Mouse (Mus musculus) limb, embryonic 14.5 days (tissue): ENCODE results near the gene Txnip. TPM values are rescaled to one million over a fixed set of nuclear protein-coding genes. Genes with fewer than 3 reads are reported as not detected.

Experiments used
- ATAC-seq: fragments of 200-750 bp; cut with Nextera tagmentation; 2 replicates; pipeline ENCODE4 v1.8.0; 2017; ENCODE audit warnings: low read depth, moderate number of reproducible peaks, moderate TSS enrichment; ENCODE audit not compliant: low FRiP score
- DNase-seq: peaks from one replicate; pipeline ENCODE4 v3.0.0-alpha.2; 2015; ENCODE audit warnings: low spot score
- H3K27ac ChIP-seq: fragments of 300-500 bp; sonication (generic); replicated peaks from 2 replicates; pipeline ENCODE4 v1.5.1; 2014; ENCODE audit warnings: low read depth, mild to moderate bottlenecking, low read length, moderate library complexity, mixed read lengths
- H3K27me3 ChIP-seq: fragments of 300-500 bp; sonication (generic); 2 replicates; pipeline ENCODE4 v1.6.1; 2014; ENCODE audit warnings: low read length, mixed read lengths; ENCODE audit not compliant: control insufficient read depth, insufficient read depth
- H3K36me3 ChIP-seq: fragments of 300-500 bp; sonication (generic); 2 replicates; pipeline ENCODE4 v1.6.1; 2014; ENCODE audit warnings: mild to moderate bottlenecking, low read length, moderate library complexity, mixed read lengths; ENCODE audit not compliant: control insufficient read depth, insufficient read depth
- H3K4me1 ChIP-seq: fragments of 300-500 bp; sonication (generic); 2 replicates; pipeline ENCODE4 v1.6.1; 2014; ENCODE audit warnings: antibody characterized with exemption, low read length, mixed read lengths; ENCODE audit not compliant: control insufficient read depth, insufficient read depth
- H3K4me2 ChIP-seq: fragments of 300-500 bp; sonication (generic); replicated peaks from 2 replicates; pipeline ENCODE4 v1.6.1; 2014; ENCODE audit warnings: low read depth, mild to moderate bottlenecking, low read length, moderate library complexity; ENCODE audit not compliant: severe bottlenecking
- H3K4me3 ChIP-seq: fragments of 300-500 bp; sonication (generic); replicated peaks from 2 replicates; pipeline ENCODE4 v1.5.1; 2014; ENCODE audit warnings: low read length
- H3K9ac ChIP-seq: fragments of 300-500 bp; sonication (generic); 2 replicates; pipeline ENCODE4 v1.6.1; 2014; ENCODE audit warnings: mild to moderate bottlenecking, low read depth, low read length, moderate library complexity; ENCODE audit not compliant: severe bottlenecking
- H3K9me3 ChIP-seq: fragments of 300-500 bp; sonication (generic); 2 replicates; pipeline ENCODE4 v1.6.1; 2016; ENCODE audit warnings: low read length; ENCODE audit not compliant: control insufficient read depth
- POLR2A ChIP-seq: fragments of 200-500 bp; IDR thresholded peaks from 2 replicates; pipeline ENCODE4 v1.8.0; 2012; ENCODE audit warnings: inconsistent platforms, mild to moderate bottlenecking, moderate library complexity, borderline replicate concordance; ENCODE audit not compliant: insufficient read depth, insufficient read length; ENCODE audit errors: extremely low read depth
- WGBS: fragments of 180-500 bp; shearing (Covaris S2); extraction: QIAGEN DNeasy Blood & Tissue Kit; methylation state at CpG from one replicate; pipeline ENCODE4 v1.1.7; 2014; 5-methylcytosine and 5-hydroxymethylcytosine counted together
- polyA plus RNA-seq, 2 experiments: library from polyadenylated mRNA; depleted of rRNA in 1 of 2; stranded (reverse) in 1 of 2; unstranded in 1 of 2; fragments of >200 nt; fragmentation: Nextera tagmentation in 1 of 2; extraction: Ambion mirVana in 1 of 2; gene quantifications; 2 replicates each; pipeline versions ENCODE4 v1.2.1 to v1.2.3; 2012 to 2014

Gene Txnip
- polyA plus RNA-seq, 2 experiments = 167 to 211 TPM

DNA sequence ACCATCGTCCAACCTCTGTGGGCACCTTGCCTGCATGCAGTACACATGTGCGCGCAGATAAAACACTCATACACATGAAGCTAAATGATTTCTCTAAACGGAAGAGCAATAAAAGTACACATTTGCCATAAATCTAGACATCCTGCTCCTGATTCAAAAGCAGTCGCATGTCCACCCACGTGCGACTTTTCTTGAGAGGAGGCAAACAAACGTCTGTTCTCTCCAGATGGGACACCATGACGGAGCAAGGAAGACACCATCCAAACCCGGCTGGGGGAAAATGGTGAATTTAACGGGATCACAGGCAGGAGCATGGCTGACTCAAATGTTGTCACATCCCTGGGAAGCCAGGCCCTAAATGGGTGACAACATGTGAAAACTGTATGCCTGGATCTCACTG is 14.4 kb upstream of the Txnip start:
- Histone ChIP-seq H3K9ac (no peak overlapping the region), H3K36me3 (no peaks in the 10 kb centered on the region), H3K27ac (no peak overlapping the region), H3K9me3 (no peaks in the 10 kb centered on the region), H3K4me3 (no peak overlapping the region), H3K27me3 (no peaks in the 10 kb centered on the region), H3K4me2 (no peak overlapping the region), H3K4me1 (no peaks in the 10 kb centered on the region)
- DNase-seq (no peak), ATAC-seq (no peak)
- 80% methylated on average over 11 of the region's 11 CpGs for WGBS
- TF ChIP-seq POLR2A = no peak

DNA sequence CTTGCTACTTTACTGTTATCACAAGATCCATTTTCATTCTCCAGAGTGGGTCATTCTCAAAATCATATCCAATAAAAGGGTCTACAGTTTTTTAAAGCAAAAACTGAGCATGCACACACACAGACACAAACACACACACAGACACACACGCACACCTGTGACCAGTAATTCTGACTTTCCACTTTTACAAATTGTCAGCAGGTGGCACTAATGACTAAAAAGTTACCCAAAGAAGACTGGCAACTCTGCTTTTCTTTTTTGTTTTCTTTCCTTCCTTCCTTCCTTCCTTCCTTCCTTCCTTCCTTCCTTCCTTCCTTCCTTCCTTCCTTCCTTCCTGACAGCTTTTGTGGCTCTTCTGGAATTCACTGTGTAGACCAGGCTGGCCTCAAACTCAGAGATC is 12.2 kb upstream of the Txnip start:
- no peaks in the 10 kb centered on the region for H3K4me1 ChIP-seq
- H3K9ac ChIP-seq = no peak overlapping the region
- H3K4me3 ChIP-seq = no peak overlapping the region
- no peak for DNase-seq
- H3K27ac ChIP-seq = no peak overlapping the region
- H3K36me3 ChIP-seq = no peaks in the 10 kb centered on the region
- H3K9me3 ChIP-seq = no peaks in the 10 kb centered on the region
- H3K27me3 ChIP-seq = no peaks in the 10 kb centered on the region
- ATAC-seq = no peak
- TF ChIP-seq POLR2A = no peak
- 38% methylated on average over 1 of the region's 1 CpGs for WGBS
- no peak overlapping the region for H3K4me2 ChIP-seq

DNA sequence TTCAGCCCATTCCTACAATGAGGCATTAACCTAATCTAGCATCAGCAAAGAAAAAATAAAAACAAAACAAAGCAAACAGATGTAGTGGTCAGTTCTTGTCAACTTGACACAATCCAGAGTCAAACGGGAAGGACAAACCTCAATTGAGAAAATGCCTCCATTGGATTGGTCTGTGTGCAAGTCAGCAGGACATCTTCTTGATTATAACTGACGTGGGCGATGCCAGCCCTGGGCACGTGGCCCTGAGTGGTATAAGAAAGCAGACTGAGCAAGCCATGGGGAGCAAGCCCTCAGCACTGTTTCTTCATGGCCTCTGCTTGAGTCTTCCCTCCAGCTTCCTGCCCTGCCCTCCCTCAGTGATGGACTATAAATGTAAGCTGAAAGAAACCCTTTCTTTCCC is 10.9 kb upstream of the Txnip start:
- 62% methylated on average over 4 of the region's 4 CpGs for WGBS
- ATAC-seq (no peak), DNase-seq (no peak)

DNA sequence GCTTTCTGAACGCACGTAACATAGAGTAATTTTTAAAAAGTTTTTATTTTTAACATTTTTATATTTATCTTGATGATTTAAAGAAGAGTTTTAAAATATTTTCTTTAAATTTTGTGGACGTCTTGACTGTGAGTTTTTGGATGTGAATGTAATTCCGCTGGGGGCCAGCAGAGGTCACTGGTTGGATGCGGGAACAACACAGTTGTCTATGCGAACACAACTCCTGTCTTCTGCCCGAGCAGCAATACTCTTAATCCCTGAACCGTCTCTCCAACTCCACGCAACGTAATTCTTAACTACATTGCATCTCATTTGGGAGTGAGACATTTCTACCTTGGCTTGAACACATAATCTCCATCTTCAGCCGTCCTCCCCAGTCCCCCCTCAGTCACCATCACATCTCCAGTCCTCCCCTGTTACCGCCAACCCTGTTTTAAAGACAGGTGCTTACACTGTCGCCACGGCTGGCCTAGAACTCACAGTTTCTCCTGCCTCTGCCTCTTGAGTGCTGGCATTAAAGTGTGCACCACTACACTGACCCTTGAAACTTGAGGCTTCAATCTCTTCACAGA is 10.3 kb upstream of the Txnip start:
- peak; percentile 77; the same call in 1 of the 2 replicates for ATAC-seq

More for the DNA sequence above, 10.9 kb upstream of the Txnip start:
- H3K9me3 ChIP-seq = no peaks in the 10 kb centered on the region
- H3K4me2 ChIP-seq = no peak overlapping the region
- no peak overlapping the region for H3K4me3 ChIP-seq
- no peaks in the 10 kb centered on the region for H3K4me1 ChIP-seq
- H3K36me3 ChIP-seq = no peaks in the 10 kb centered on the region
- H3K27ac ChIP-seq = no peak overlapping the region
- no peak overlapping the region for H3K9ac ChIP-seq
- no peak for TF ChIP-seq POLR2A
- H3K27me3 ChIP-seq = no peaks in the 10 kb centered on the region

DNA sequence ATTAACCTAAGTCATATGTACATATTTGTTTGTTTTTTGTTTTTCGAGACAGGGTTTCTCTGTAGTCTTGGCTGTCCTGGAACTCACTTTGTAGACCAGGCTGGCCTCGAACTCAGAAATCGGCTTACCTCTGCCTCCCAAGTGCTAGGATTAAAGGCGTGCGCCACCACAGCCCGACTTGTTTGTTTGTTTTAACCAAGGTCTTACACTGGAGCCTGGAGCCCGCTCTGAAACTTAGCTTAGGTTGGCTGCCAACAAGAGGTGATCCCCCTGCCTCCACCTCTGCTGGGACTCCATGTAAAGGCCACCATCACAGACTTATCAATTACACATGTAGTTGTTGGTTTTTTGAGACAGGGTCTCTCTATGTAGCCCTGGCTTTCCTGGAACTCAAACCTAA is 8.9 kb upstream of the Txnip start:
- Histone ChIP-seq H3K36me3 (no peaks in the 10 kb centered on the region), H3K27me3 (no peaks in the 10 kb centered on the region), H3K9me3 (no peaks in the 10 kb centered on the region), H3K27ac (no peak overlapping the region), H3K9ac (no peak overlapping the region), H3K4me3 (no peak overlapping the region), H3K4me2 (no peak overlapping the region), H3K4me1 (no peaks in the 10 kb centered on the region)
- DNase-seq = no peak
- no peak for ATAC-seq
- 81% methylated on average over 7 of the region's 7 CpGs for WGBS
- TF ChIP-seq POLR2A = no peak

More for the DNA sequence above, 10.3 kb upstream of the Txnip start:
- no peaks in the 10 kb centered on the region for H3K4me1 ChIP-seq
- 7% methylated on average over 14 of the region's 14 CpGs for WGBS
- no peaks in the 10 kb centered on the region for H3K36me3 ChIP-seq
- no peak overlapping the region for H3K9ac ChIP-seq
- no peaks in the 10 kb centered on the region for H3K9me3 ChIP-seq
- H3K4me3 ChIP-seq = no peak overlapping the region
- no peaks in the 10 kb centered on the region for H3K27me3 ChIP-seq
- no peak for TF ChIP-seq POLR2A
- DNase-seq = peak; percentile 60
- no peak overlapping the region for H3K27ac ChIP-seq
- no peak overlapping the region; the same call in 1 of the 2 replicates for H3K4me2 ChIP-seq

DNA sequence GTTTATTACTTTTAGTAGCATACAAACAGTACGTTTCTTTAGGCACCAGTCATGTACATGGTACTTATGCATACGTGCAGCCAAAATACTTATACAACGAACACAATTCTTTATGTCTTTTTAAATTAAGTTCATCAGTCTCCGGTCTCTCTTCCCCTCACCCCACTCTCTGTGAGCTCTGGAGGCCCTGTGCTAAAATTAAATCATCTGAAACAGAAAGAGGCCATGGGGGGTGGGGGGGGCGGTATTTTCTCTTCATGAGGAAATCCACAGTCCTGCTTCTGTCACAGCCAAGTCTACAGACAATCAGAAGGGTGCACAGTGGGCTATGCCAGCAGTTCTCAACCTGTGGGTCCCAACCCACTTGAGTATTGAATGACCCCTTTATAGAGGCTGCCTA is 8.4 kb upstream of the Txnip start:
- H3K27me3 ChIP-seq = no peaks in the 10 kb centered on the region
- no peak for DNase-seq
- no peak overlapping the region for H3K4me2 ChIP-seq
- no peak overlapping the region for H3K9ac ChIP-seq
- no peaks in the 10 kb centered on the region for H3K4me1 ChIP-seq
- no peaks in the 10 kb centered on the region for H3K36me3 ChIP-seq
- no peak for ATAC-seq
- H3K4me3 ChIP-seq = no peak overlapping the region
- no peaks in the 10 kb centered on the region for H3K9me3 ChIP-seq
- TF ChIP-seq POLR2A = no peak
- no peak overlapping the region for H3K27ac ChIP-seq
- WGBS = 84% methylated on average over 5 of the region's 5 CpGs
